Mouse (Mus musculus) frontal cortex, adult 2 months (tissue): ENCODE measurements around the gene Tmem213. TPM values are rescaled to one million over a fixed set of nuclear protein-coding genes. Genes with fewer than 3 reads are reported as not detected.

Source experiments
- DNase-seq, 2 experiments: peaks; one replicate each; pipeline ENCODE4 v3.0.0; 2022; ENCODE audit warnings: low spot score in 1 of 2; ENCODE audit errors: extremely low spot score in 1 of 2
- polyA plus RNA-seq: library from polyadenylated mRNA; depleted of rRNA; stranded (reverse); fragments of >200 nt; gene quantifications from 2 replicates; pipeline ENCODE4 v1.2.3, GENCODE M21; 2012; rRNA removed

The Tmem213 gene
- polyA plus RNA-seq, 1 experiment, result not detected

- no peak for DNase-seq
Measured at GRCm38 (mm10) chr6:38149483-38149882, 40.4 kb downstream of the Tmem213 start.

GRCm38 (mm10) chr6:38152305-38152704, 43.2 kb downstream of the Tmem213 start:
- DNase-seq, result no peak

GRCm38 (mm10) chr6:38156204-38156603, 47.1 kb downstream of the Tmem213 start:
- DNase-seq, result no peak

- DNase-seq, result no peak
Measured at GRCm38 (mm10) chr6:38157925-38158324, 48.9 kb downstream of the Tmem213 start.

GRCm38 (mm10) chr6:38159576-38159975, 50.5 kb downstream of the Tmem213 start:
- DNase-seq, result no peak

GRCm38 (mm10) chr6:38160102-38160501, 51.0 kb downstream of the Tmem213 start:
- peak; percentile 81 to 94 for DNase-seq

- DNase-seq, result no peak
Measured at GRCm38 (mm10) chr6:38160556-38160955, 51.5 kb downstream of the Tmem213 start.

GRCm38 (mm10) chr6:38162825-38163504, 53.9 kb downstream of the Tmem213 start:
- DNase-seq, result no peak

- peak in 1 of 2 experiments; percentile 32 for DNase-seq
Measured at GRCm38 (mm10) chr6:38164705-38165104, 55.6 kb downstream of the Tmem213 start.

GRCm38 (mm10) chr6:38165385-38165784, 56.3 kb downstream of the Tmem213 start:
- no peak for DNase-seq

Other genes starting within 250 kb of the Tmem213 start
- 28.2 TPM in 2 replicates for gene Trim24, start 238.4 kb upstream of the Tmem213 start, polyA plus RNA-seq
- gene Svopl, start 62.3 kb upstream of the Tmem213 start, polyA plus RNA-seq, result 0.08 and 0.21 TPM in 2 replicates
- gene Atp6v0a4, start 15.3 kb downstream of the Tmem213 start, polyA plus RNA-seq, result 0.18 and 0.23 TPM in 2 replicates
- 17.9 and 19.2 TPM in 2 replicates for gene D630045J12Rik, start 144.8 kb downstream of the Tmem213 start, polyA plus RNA-seq
- gene Zc3hav1l, start 190.0 kb downstream of the Tmem213 start, polyA plus RNA-seq, result 4.0 and 4.2 TPM in 2 replicates
- 3.5 and 3.9 TPM in 2 replicates for gene Zc3hav1, start 245.3 kb downstream of the Tmem213 start, polyA plus RNA-seq